Mouse (Mus musculus): ENCODE data around the gene Fam102a.
A peak's percentile ranks its signal among the peaks of the same experiment; 100 is the strongest.

Fam102a gene

GRCm38 (mm10) chr2:32514335-32514734, 20.8 kb upstream of the Fam102a start:
- DNase-seq (ENCODE audit: low read depth, low spot score) = no peak

GRCm38 (mm10) chr2:32517233-32517867, 17.8 kb upstream of the Fam102a start:
- DNase-seq (ENCODE audit: low read depth, low spot score) = no peak

- DNase-seq (ENCODE audit: low read depth, low spot score) = no peak
These were observed 14.8 kb upstream of the Fam102a start for GRCm38 (mm10) chr2:32520034-32520990.

- no peak for DNase-seq (ENCODE audit: low read depth, low spot score)
These were observed 10.5 kb upstream of the Fam102a start for GRCm38 (mm10) chr2:32524536-32525031.

GRCm38 (mm10) chr2:32525816-32526215, 9.3 kb upstream of the Fam102a start:
- no peak for DNase-seq (ENCODE audit: low read depth, low spot score)

- DNase-seq (ENCODE audit: low read depth, low spot score) = no peak
These were observed 7.6 kb upstream of the Fam102a start for GRCm38 (mm10) chr2:32527468-32527966.

- no peak for DNase-seq (ENCODE audit: low read depth, low spot score)
These were observed 6.8 kb upstream of the Fam102a start for GRCm38 (mm10) chr2:32528326-32528725.

GRCm38 (mm10) chr2:32530479-32530878, 4.7 kb upstream of the Fam102a start:
- DNase-seq (ENCODE audit: low read depth, low spot score) = no peak

GRCm38 (mm10) chr2:32533163-32533562, 2.0 kb upstream of the Fam102a start:
- DNase-seq (ENCODE audit: low read depth, low spot score) = no peak

- DNase-seq (ENCODE audit: low read depth, low spot score) = no peak
These were observed 935 bp upstream of the Fam102a start for GRCm38 (mm10) chr2:32534061-32534732.

- DNase-seq (ENCODE audit: low read depth, low spot score) = peak; percentile 50
These were observed 414 bp downstream of the Fam102a start for GRCm38 (mm10) chr2:32535501-32535991.

GRCm38 (mm10) chr2:32536086-32536633, 1.0 kb downstream of the Fam102a start:
- no peak for DNase-seq (ENCODE audit: low read depth, low spot score)

GRCm38 (mm10) chr2:32536634-32537359, 1.7 kb downstream of the Fam102a start:
- DNase-seq (ENCODE audit: low read depth, low spot score) = peak; percentile 16

- DNase-seq (ENCODE audit: low read depth, low spot score) = peak; percentile 22
These were observed 2.3 kb downstream of the Fam102a start for GRCm38 (mm10) chr2:32537360-32537905.

GRCm38 (mm10) chr2:32537941-32538340, 2.8 kb downstream of the Fam102a start:
- no peak for DNase-seq (ENCODE audit: low read depth, low spot score)

- DNase-seq (ENCODE audit: low read depth, low spot score) = no peak
These were observed 3.3 kb downstream of the Fam102a start for GRCm38 (mm10) chr2:32538461-32538860.

GRCm38 (mm10) chr2:32539452-32539981, 4.4 kb downstream of the Fam102a start:
- no peak for DNase-seq (ENCODE audit: low read depth, low spot score)

- DNase-seq (ENCODE audit: low read depth, low spot score) = no peak
These were observed 6.3 kb downstream of the Fam102a start for GRCm38 (mm10) chr2:32541333-32541908.

GRCm38 (mm10) chr2:32541986-32542573, 6.9 kb downstream of the Fam102a start:
- no peak for DNase-seq (ENCODE audit: low read depth, low spot score)
